Mouse (Mus musculus): ENCODE results near the gene Pold1.
A peak's percentile ranks its signal among the peaks of the same experiment; 100 is the strongest.

Gene Pold1

GRCm38 (mm10) chr7:44582709-44583108, 34.1 kb upstream of the Pold1 start:
- DNase-seq (ENCODE audit: extremely low read depth, low read depth) = no peak

- DNase-seq (ENCODE audit: extremely low read depth, low read depth) = no peak
Observed at GRCm38 (mm10) chr7:44581637-44582036, 33.0 kb upstream of the Pold1 start.

- DNase-seq (ENCODE audit: extremely low read depth, low read depth) = no peak
Observed at GRCm38 (mm10) chr7:44576333-44576844, 27.7 kb upstream of the Pold1 start.

- DNase-seq (ENCODE audit: extremely low read depth, low read depth) = no peak
Observed at GRCm38 (mm10) chr7:44572956-44573484, 24.4 kb upstream of the Pold1 start.

GRCm38 (mm10) chr7:44572213-44572701, 23.6 kb upstream of the Pold1 start, which contains the start of gene Napsa:
TSS of gene Napsa (plus strand) at chr7:44572380.
- no peak for DNase-seq (ENCODE audit: extremely low read depth, low read depth)

- DNase-seq (ENCODE audit: extremely low read depth, low read depth) = no peak
Observed at GRCm38 (mm10) chr7:44571811-44572210, 23.2 kb upstream of the Pold1 start.

GRCm38 (mm10) chr7:44570989-44571388, 22.3 kb upstream of the Pold1 start:
- no peak for DNase-seq (ENCODE audit: extremely low read depth, low read depth)

GRCm38 (mm10) chr7:44568803-44569202, 20.2 kb upstream of the Pold1 start:
- no peak for DNase-seq (ENCODE audit: extremely low read depth, low read depth)

- DNase-seq (ENCODE audit: extremely low read depth, low read depth) = no peak
Observed at GRCm38 (mm10) chr7:44565414-44565813, 16.8 kb upstream of the Pold1 start.

- no peak for DNase-seq (ENCODE audit: extremely low read depth, low read depth)
Observed at GRCm38 (mm10) chr7:44564486-44564885, 15.8 kb upstream of the Pold1 start.

GRCm38 (mm10) chr7:44563284-44563683, 14.6 kb upstream of the Pold1 start:
- no peak for DNase-seq (ENCODE audit: extremely low read depth, low read depth)

GRCm38 (mm10) chr7:44560435-44561400, 12.1 kb upstream of the Pold1 start:
- peak; percentile 66 for DNase-seq (ENCODE audit: extremely low read depth, low read depth)

GRCm38 (mm10) chr7:44557629-44558028, 9.0 kb upstream of the Pold1 start:
- no peak for DNase-seq (ENCODE audit: extremely low read depth, low read depth)

GRCm38 (mm10) chr7:44553826-44554225, 5.2 kb upstream of the Pold1 start, which contains the start of gene Nr1h2:
TSS of gene Nr1h2 (minus strand) at chr7:44553951.
- DNase-seq (ENCODE audit: extremely low read depth, low read depth) = peak; percentile 82

- DNase-seq (ENCODE audit: extremely low read depth, low read depth) = peak; percentile 83
Observed at GRCm38 (mm10) chr7:44553196-44553764, 4.6 kb upstream of the Pold1 start.

- DNase-seq (ENCODE audit: extremely low read depth, low read depth) = no peak
Observed at GRCm38 (mm10) chr7:44552141-44552908, 3.7 kb upstream of the Pold1 start.

GRCm38 (mm10) chr7:44551731-44552130, 3.1 kb upstream of the Pold1 start:
- no peak for DNase-seq (ENCODE audit: extremely low read depth, low read depth)

GRCm38 (mm10) chr7:44551301-44551700, 2.7 kb upstream of the Pold1 start:
- no peak for DNase-seq (ENCODE audit: extremely low read depth, low read depth)

GRCm38 (mm10) chr7:44550409-44550678, 1.7 kb upstream of the Pold1 start:
- DNase-seq (ENCODE audit: extremely low read depth, low read depth) = no peak

GRCm38 (mm10) chr7:44549621-44550408, 1.2 kb upstream of the Pold1 start:
- DNase-seq (ENCODE audit: extremely low read depth, low read depth) = no peak

- DNase-seq (ENCODE audit: extremely low read depth, low read depth) = no peak
Observed at GRCm38 (mm10) chr7:44547725-44548124, 924 bp downstream of the Pold1 start.

Measured in MEL-GATA-1-ER (cell line).